Mouse (Mus musculus) urinary bladder, postnatal 10 days (tissue): ENCODE data around the gene Nav2.
A peak's percentile ranks its signal among the peaks of the same experiment; 100 is the strongest.

Source experiments
- DNase-seq: peaks from one replicate; pipeline ENCODE4 v3.0.0; 2022; ENCODE audit warnings: low spot score

Gene Nav2

GRCm38 (mm10) chr7:48908521-48909341 lies at the start of gene Nav2:
Gene Nav2 (plus strand): TSS chr7:48908716.
- no peak for DNase-seq

- no peak for DNase-seq
These were observed 49.2 kb upstream of the Nav2 start for GRCm38 (mm10) chr7:48859362-48859761.

GRCm38 (mm10) chr7:48860948-48861347 lies 47.6 kb upstream of the Nav2 start:
- no peak for DNase-seq

- no peak for DNase-seq
These were observed 46.7 kb upstream of the Nav2 start for GRCm38 (mm10) chr7:48861796-48862195.

GRCm38 (mm10) chr7:48864199-48864598 lies 44.3 kb upstream of the Nav2 start:
- no peak for DNase-seq

- no peak for DNase-seq
These were observed 43.7 kb upstream of the Nav2 start for GRCm38 (mm10) chr7:48864671-48865458.

GRCm38 (mm10) chr7:48867576-48867975 lies 40.9 kb upstream of the Nav2 start:
- no peak for DNase-seq

- no peak for DNase-seq
These were observed 38.4 kb upstream of the Nav2 start for GRCm38 (mm10) chr7:48870144-48870543.

- DNase-seq = no peak
These were observed 37.8 kb upstream of the Nav2 start for GRCm38 (mm10) chr7:48870579-48871180.

- no peak for DNase-seq
These were observed 37.2 kb upstream of the Nav2 start for GRCm38 (mm10) chr7:48871292-48871691.

GRCm38 (mm10) chr7:48875096-48875495 lies 33.4 kb upstream of the Nav2 start:
- no peak for DNase-seq

- DNase-seq = no peak
These were observed 32.0 kb upstream of the Nav2 start for GRCm38 (mm10) chr7:48876526-48876925.

GRCm38 (mm10) chr7:48877786-48878390 lies 30.6 kb upstream of the Nav2 start:
- DNase-seq = no peak

- DNase-seq = no peak
These were observed 28.9 kb upstream of the Nav2 start for GRCm38 (mm10) chr7:48879574-48879973.

GRCm38 (mm10) chr7:48880591-48881481 lies 27.7 kb upstream of the Nav2 start:
- DNase-seq = peak; percentile 88

GRCm38 (mm10) chr7:48881486-48881885 lies 27.0 kb upstream of the Nav2 start, which contains the start of gene E2f8:
Gene E2f8 (minus strand): TSS chr7:48881596.
- DNase-seq = peak; percentile 35

- no peak for DNase-seq
These were observed 26.4 kb upstream of the Nav2 start for GRCm38 (mm10) chr7:48881971-48882609.

- no peak for DNase-seq
These were observed 24.8 kb upstream of the Nav2 start for GRCm38 (mm10) chr7:48883525-48884265.

- no peak for DNase-seq
These were observed 24.3 kb upstream of the Nav2 start for GRCm38 (mm10) chr7:48884266-48884611.

GRCm38 (mm10) chr7:48887973-48888372 lies 20.5 kb upstream of the Nav2 start:
- no peak for DNase-seq
